Mouse (Mus musculus) G1E (cell line): Measurements from ENCODE around the gene Duoxa2. TPM values are rescaled to one million over a fixed set of nuclear protein-coding genes. Genes with fewer than 3 reads are reported as not detected.

ENCODE experiments used
- ATAC-seq: 2 replicates; pipeline ENCODE4 v1.8.0; 2016; ENCODE audit warnings: mild to moderate bottlenecking; ENCODE audit not compliant: insufficient number of reproducible peaks, poor library complexity, low FRiP score, severe bottlenecking; ENCODE audit errors: extremely low read depth
- DNase-seq: peaks from one replicate; pipeline ENCODE4 v3.0.0; 2012; ENCODE audit warnings: low spot score
- H3K27me3 ChIP-seq: 2 replicates; pipeline ENCODE4 v1.6.1; 2012; ENCODE audit warnings: mild to moderate bottlenecking, low read length, inconsistent platforms; ENCODE audit not compliant: insufficient read depth
- H3K36me3 ChIP-seq: replicated peaks from 2 replicates; pipeline ENCODE3; 2012; ENCODE audit warnings: mild to moderate bottlenecking, inconsistent platforms
- H3K4me1 ChIP-seq: 2 replicates; pipeline ENCODE4 v1.6.1; 2012; ENCODE audit warnings: low read depth, low read length, inconsistent platforms, mixed read lengths; ENCODE audit not compliant: insufficient read depth
- H3K4me3 ChIP-seq: 2 replicates; pipeline ENCODE4 v1.5.1; 2012; ENCODE audit warnings: low read depth, mild to moderate bottlenecking, inconsistent platforms, low read length, moderate library complexity, mixed read lengths
- H3K9me3 ChIP-seq: replicated peaks from 2 replicates; pipeline ENCODE4 v1.6.1; 2012; ENCODE audit warnings: inconsistent platforms
- CTCF ChIP-seq: IDR thresholded peaks from 2 replicates; pipeline ENCODE4 v1.5.1; 2012; ENCODE audit warnings: low read depth, low read length, inconsistent platforms, mixed read lengths
- GATA1 ChIP-seq: IDR thresholded peaks from 2 replicates; pipeline ENCODE4 v1.6.1; 2012; ENCODE audit warnings: borderline replicate concordance, low read length, inconsistent platforms, mixed read lengths
- GATA2 ChIP-seq: IDR thresholded peaks from 2 replicates; pipeline ENCODE4 v1.6.1; 2012; ENCODE audit warnings: low read depth, low read length, inconsistent platforms, borderline replicate concordance
- POLR2AphosphoS5 ChIP-seq: IDR thresholded peaks from 2 replicates; pipeline ENCODE4 v1.6.1; 2012; ENCODE audit warnings: low read depth, low read length, inconsistent platforms; ENCODE audit not compliant: insufficient replicate concordance
- TAL1 ChIP-seq: conservative IDR thresholded peaks from 2 replicates; pipeline ENCODE4 v1.6.1; 2012; ENCODE audit warnings: low read depth, low read length, inconsistent platforms, mixed read lengths
- polyA plus RNA-seq: library from polyadenylated mRNA; stranded (reverse); fragments of >175 nt; gene quantifications from 2 replicates; pipeline ENCODE4 v1.2.3, GENCODE M21; 2012
- total RNA-seq, 2 experiments: library from RNA; stranded (forward) in 1 of 2; stranded (reverse) in 1 of 2; fragments of 200-1000 nt in 1 of 2; fragments of >200 nt in 1 of 2; fragmentation: Nextera tagmentation in 1 of 2; gene quantifications; 2 replicates each; pipeline ENCODE4 v1.2.3; 2014 to 2017

Gene Duoxa2
- total and polyA plus RNA-seq, 3 experiments: 0.16 TPM; not detected in 2

DNA sequence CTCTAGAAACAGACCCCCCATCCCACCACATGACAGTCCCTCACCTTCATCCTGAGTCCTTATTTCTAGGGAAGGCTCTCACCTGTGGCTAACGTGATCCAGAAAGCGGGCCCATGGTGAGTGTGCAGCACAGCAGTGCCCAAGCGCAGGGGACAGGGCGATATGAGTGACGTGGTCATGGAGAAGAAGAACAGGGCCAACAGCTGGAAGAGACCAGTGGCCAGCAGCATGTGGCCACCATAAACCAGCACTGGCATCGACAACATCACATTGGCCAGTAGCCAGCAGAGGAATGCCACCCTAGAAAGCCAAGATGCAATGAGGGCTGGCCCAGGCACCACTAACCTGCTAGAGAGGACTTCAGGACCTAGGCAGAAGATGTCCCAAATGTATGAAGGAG, 5.8 kb downstream of the Duoxa2 start:
- DNase-seq (no peak), ATAC-seq (no peak)
- TF ChIP-seq GATA2: no peak
- TF ChIP-seq TAL1: no peak
- no peak for TF ChIP-seq CTCF
- TF ChIP-seq POLR2AphosphoS5: no peak
- TF ChIP-seq GATA1: no peak
- Histone ChIP-seq H3K9me3 (no peaks in the 10 kb centered on the region), H3K36me3 (no peaks in the 10 kb centered on the region), H3K4me1 (peaks cover 8% of the 10 kb centered on the region), H3K27me3 (peaks cover 44% of the 10 kb centered on the region), H3K4me3 (no peak overlapping the region)

DNA sequence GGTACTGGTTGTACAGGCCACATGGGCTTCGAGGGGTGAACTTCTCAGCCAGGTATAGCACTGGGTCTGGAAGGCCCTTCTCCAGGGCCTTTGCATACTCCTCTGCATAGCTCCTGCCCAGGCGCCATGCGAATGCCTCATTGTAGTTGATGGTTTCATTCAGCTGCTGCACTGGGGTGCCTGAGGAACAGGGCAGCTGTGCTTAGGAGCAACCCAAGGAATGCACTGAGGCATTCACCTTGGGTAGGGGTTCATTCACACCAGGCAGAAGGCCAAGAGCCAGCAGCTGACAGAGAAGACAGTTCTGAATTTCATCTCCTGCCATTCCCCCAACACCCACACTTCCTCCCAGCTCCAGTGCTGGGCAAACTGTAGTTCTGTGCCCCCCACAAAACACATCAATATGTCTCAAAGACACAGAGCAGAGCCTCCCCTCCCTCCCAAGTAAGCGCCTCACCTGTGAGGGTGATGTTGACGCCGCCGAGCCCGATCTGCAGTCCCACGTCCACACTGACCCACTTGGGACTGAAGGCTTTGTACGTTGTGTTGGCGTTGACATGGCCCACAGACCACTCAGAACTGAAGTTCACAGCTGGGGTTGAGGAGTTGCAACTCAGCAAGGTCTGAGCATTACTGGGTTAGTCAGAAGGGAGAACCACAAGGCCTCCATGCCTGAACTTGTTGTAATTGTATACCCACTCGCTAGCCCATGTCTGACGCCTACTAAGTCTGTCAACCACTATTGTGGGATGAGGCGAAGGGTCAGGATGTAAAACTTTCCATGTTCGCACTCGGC, 6.6 kb downstream of the Duoxa2 start:
- DNase-seq (no peak), ATAC-seq (no peak)
- H3K4me1 ChIP-seq: peaks cover 8% of the 10 kb centered on the region
- no peak overlapping the region for H3K4me3 ChIP-seq
- H3K9me3 ChIP-seq: no peaks in the 10 kb centered on the region
- no peaks in the 10 kb centered on the region for H3K36me3 ChIP-seq
- peaks cover 37% of the 10 kb centered on the region for H3K27me3 ChIP-seq
- TF ChIP-seq TAL1: no peak
- no peak for TF ChIP-seq POLR2AphosphoS5
- no peak for TF ChIP-seq CTCF

GRCm38 (mm10) chr2:122306184-122306583, 7.5 kb downstream of the Duoxa2 start:
- H3K9me3 ChIP-seq: no peaks in the 10 kb centered on the region
- peaks cover 7% of the 10 kb centered on the region for H3K4me1 ChIP-seq
- TF ChIP-seq GATA1 (no peak), POLR2AphosphoS5 (no peak), GATA2 (no peak), CTCF (no peak), TAL1 (no peak)
- H3K36me3 ChIP-seq: no peaks in the 10 kb centered on the region
- DNase-seq (no peak), ATAC-seq (no peak)
- no peak overlapping the region for H3K4me3 ChIP-seq
- peaks cover 30% of the 10 kb centered on the region for H3K27me3 ChIP-seq

DNA sequence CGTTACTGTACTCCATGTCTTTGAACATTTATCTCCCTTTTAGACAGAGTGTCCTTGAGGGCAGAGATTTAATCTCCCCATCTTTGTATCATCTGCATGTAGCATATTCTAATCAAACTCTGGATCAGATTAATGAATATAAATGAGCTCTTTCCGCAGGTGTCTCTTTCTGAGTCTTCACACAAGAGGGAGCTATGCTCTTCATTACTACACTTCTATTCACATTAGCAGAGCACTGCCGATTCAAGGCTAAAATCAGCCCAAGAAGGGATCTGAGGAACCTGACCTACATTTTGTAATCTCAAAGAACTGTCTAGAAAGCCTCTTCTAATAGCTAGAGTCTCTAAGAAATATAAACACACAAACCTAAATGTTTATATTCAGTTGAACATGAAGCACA, 10.9 kb downstream of the Duoxa2 start:
- TF ChIP-seq CTCF: no peak
- no peak for TF ChIP-seq POLR2AphosphoS5
- no peak for TF ChIP-seq GATA1
- TF ChIP-seq GATA2: no peak
- no peak for TF ChIP-seq TAL1
- no peak for ATAC-seq

GRCm38 (mm10) chr2:122311561-122311960, 12.9 kb downstream of the Duoxa2 start:
- H3K4me1 ChIP-seq: no peaks in the 10 kb centered on the region
- no peak for ATAC-seq
- no peak for DNase-seq
- peaks cover 14% of the 10 kb centered on the region; the same call in 1 of the 2 replicates for H3K27me3 ChIP-seq
- TF ChIP-seq POLR2AphosphoS5 (no peak), CTCF (no peak), GATA1 (no peak), TAL1 (no peak), GATA2 (no peak)
- no peaks in the 10 kb centered on the region for H3K36me3 ChIP-seq
- no peaks in the 10 kb centered on the region for H3K9me3 ChIP-seq
- H3K4me3 ChIP-seq: no peak overlapping the region

More for the DNA sequence above, 10.9 kb downstream of the Duoxa2 start:
- no peaks in the 10 kb centered on the region for H3K9me3 ChIP-seq
- no peak for DNase-seq
- no peak overlapping the region for H3K4me3 ChIP-seq
- peaks cover 22% of the 10 kb centered on the region for H3K27me3 ChIP-seq
- H3K4me1 ChIP-seq: no peaks in the 10 kb centered on the region
- no peaks in the 10 kb centered on the region for H3K36me3 ChIP-seq

DNA sequence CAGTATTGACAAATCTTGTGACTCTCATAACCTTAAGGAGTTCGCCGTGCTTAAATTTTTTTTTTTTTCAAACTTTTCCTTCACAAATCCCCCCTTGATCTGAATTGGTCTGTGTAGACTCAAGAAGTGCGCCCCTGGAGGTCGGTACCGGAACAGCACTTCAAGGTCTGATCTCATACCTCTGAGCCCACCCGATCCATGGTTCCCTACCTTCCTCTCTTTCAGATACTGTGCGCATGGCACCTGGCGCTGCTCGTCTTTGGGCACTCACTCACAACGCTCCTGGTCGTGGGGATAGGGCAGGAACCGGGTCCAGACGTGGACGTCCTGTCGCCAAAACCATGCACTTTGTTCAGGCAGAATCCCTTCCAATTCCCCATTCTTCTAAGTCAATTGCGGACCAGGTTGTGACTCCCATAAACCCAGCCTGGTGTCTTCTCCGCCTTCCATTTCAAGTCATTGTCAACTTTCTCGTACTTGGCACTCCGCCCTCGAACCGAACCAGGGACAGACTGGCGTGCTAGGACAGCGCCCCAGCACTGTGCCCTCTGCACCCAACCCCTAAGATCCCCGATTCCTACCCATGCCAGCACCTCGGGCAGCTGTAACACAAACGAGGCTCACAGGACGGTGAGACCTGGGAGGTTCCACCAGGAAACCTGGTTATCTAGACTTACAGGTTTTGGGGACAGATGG, 14.2 kb downstream of the Duoxa2 start:
- Histone ChIP-seq H3K9me3 (no peaks in the 10 kb centered on the region), H3K27me3 (peaks cover 13% of the 10 kb centered on the region; the same call in 1 of the 2 replicates)

More for the DNA sequence above, 14.2 kb downstream of the Duoxa2 start:
- DNase-seq (peak; percentile 42), ATAC-seq (peak; percentile 45; the same call in 1 of the 2 replicates)
- no peak overlapping the region for H3K4me3 ChIP-seq
- no peaks in the 10 kb centered on the region for H3K36me3 ChIP-seq
- TF ChIP-seq POLR2AphosphoS5: no peak
- peak; percentile 81 for TF ChIP-seq CTCF
- no peaks in the 10 kb centered on the region for H3K4me1 ChIP-seq
